Mouse (Mus musculus) neural tube, embryonic 11.5 days (tissue): ENCODE measurements around the gene Msmo1. TPM values are rescaled to one million over a fixed set of nuclear protein-coding genes. Genes with fewer than 3 reads are reported as not detected.

Source experiments
- ATAC-seq: fragments of 200-750 bp; cut with Nextera tagmentation; 2 replicates; pipeline ENCODE4 v1.8.0; 2017; ENCODE audit warnings: moderate number of reproducible peaks, mild to moderate bottlenecking, moderate TSS enrichment, moderate library complexity; ENCODE audit not compliant: insufficient read depth, low FRiP score, low TSS enrichment
- DNase-seq: peaks from one replicate; pipeline ENCODE4 v3.0.0-alpha.2; 2015; ENCODE audit warnings: low spot score
- H3K27ac ChIP-seq: fragments of 300-500 bp; sonication (generic); 2 replicates; pipeline ENCODE4 v1.5.1; 2014; ENCODE audit warnings: low read depth, mild to moderate bottlenecking, low read length
- H3K27me3 ChIP-seq: fragments of 300-500 bp; sonication (generic); 2 replicates; pipeline ENCODE4 v1.6.1; 2014; ENCODE audit warnings: mild to moderate bottlenecking, low read length, mixed read lengths; ENCODE audit not compliant: control insufficient read depth, insufficient read depth
- H3K36me3 ChIP-seq: fragments of 300-500 bp; sonication (generic); 2 replicates; pipeline ENCODE4 v1.6.1; 2014; ENCODE audit warnings: mild to moderate bottlenecking, low read length, moderate library complexity, mixed read lengths; ENCODE audit not compliant: control insufficient read depth, insufficient read depth
- H3K4me1 ChIP-seq: fragments of 300-500 bp; sonication (generic); 2 replicates; pipeline ENCODE4 v1.6.1; 2014; ENCODE audit warnings: low read length, mixed read lengths; ENCODE audit not compliant: control insufficient read depth, insufficient read depth
- H3K4me2 ChIP-seq: fragments of 300-500 bp; sonication (generic); 2 replicates; pipeline ENCODE4 v1.6.1; 2014; ENCODE audit warnings: low read depth, mild to moderate bottlenecking, moderate library complexity
- H3K4me3 ChIP-seq: fragments of 300-500 bp; sonication (generic); 2 replicates; pipeline ENCODE4 v1.5.1; 2014; ENCODE audit warnings: low read depth, low read length
- H3K9ac ChIP-seq: fragments of 300-500 bp; sonication (generic); 2 replicates; pipeline ENCODE4 v1.6.1; 2014; ENCODE audit warnings: mild to moderate bottlenecking, low read length
- H3K9me3 ChIP-seq: fragments of 300-500 bp; sonication (generic); 2 replicates; pipeline ENCODE4 v1.6.1; 2016; ENCODE audit warnings: low read length; ENCODE audit not compliant: control insufficient read depth
- WGBS: fragments of 180-500 bp; shearing (Covaris S2); extraction: QIAGEN DNeasy Blood & Tissue Kit; methylation state at CpG from one replicate; pipeline ENCODE4 v1.1.7; 2014; 5-methylcytosine and 5-hydroxymethylcytosine counted together
- polyA plus RNA-seq: library from polyadenylated mRNA; unstranded; fragments of >200 nt; fragmentation: Nextera tagmentation; extraction: Ambion mirVana; gene quantifications from 2 replicates; pipeline ENCODE4 v1.2.1, GENCODE M21; 2014

Gene Msmo1
- polyA plus RNA-seq, 1 experiment from 2014 or later = 195 TPM

DNA sequence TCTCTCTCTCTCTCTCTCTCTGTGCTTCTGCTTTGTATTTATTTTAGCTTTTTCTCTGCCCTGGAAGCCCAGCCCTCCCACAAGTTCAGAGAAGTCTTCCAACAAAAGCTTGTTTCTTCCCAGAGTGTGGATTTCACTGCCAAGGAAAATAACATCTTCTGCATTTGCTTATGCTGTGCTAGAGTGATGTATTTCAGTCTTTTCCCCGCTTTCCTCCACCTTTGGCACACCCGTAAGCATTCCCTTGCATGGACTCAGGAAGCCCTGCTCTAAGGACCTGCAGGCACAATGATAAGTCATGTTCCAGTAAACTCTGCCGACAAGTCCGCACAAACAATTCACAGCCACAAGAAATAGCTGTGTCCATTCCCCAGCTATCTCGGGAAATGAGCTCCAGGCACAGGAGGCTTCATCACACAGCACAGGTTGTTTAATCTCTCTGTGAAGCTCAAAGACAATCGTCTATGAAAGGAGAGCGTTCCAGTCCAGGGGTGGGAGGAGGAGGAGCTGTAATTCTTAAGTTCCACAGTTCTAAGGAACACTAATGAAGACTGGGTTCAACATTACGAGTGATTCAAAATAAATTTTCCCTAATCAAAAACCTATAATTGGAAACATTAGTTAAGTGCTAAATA lies 58.5 kb downstream of the Msmo1 start:
- WGBS = 82% methylated on average over 8 of the region's 8 CpGs
- Histone ChIP-seq H3K36me3 (no peaks in the 10 kb centered on the region), H3K27ac (no peak overlapping the region), H3K9ac (no peak overlapping the region), H3K4me3 (no peak overlapping the region), H3K4me2 (no peak overlapping the region), H3K27me3 (no peaks in the 10 kb centered on the region), H3K4me1 (no peaks in the 10 kb centered on the region), H3K9me3 (no peaks in the 10 kb centered on the region)
- DNase-seq (no peak), ATAC-seq (no peak)

DNA sequence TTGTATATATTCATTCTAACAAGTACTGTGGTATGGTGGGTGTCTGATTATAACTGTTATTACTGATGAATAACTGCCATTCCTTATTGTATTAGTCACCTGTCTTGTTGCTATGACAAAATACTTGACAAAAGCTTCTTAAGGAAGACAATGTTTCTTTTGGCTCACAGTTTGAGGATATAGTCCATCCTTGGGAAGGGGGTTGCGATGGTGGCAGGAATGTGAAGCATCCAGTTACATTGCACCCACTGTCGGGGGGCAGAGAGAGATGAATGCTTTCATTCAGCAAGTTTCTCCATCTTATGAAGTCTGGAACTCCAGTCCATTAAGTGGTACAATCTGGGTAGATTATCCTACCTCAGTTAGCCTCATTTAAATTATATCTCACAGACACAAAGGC lies 60.7 kb downstream of the Msmo1 start:
- H3K9me3 ChIP-seq = no peaks in the 10 kb centered on the region
- no peaks in the 10 kb centered on the region for H3K4me1 ChIP-seq
- no peak overlapping the region for H3K9ac ChIP-seq
- WGBS = 68% methylated on average over 2 of the region's 2 CpGs
- H3K36me3 ChIP-seq = no peaks in the 10 kb centered on the region
- H3K27ac ChIP-seq = no peak overlapping the region
- H3K4me3 ChIP-seq = no peak overlapping the region
- no peak for ATAC-seq
- H3K27me3 ChIP-seq = no peaks in the 10 kb centered on the region
- H3K4me2 ChIP-seq = no peak overlapping the region
- no peak for DNase-seq

DNA sequence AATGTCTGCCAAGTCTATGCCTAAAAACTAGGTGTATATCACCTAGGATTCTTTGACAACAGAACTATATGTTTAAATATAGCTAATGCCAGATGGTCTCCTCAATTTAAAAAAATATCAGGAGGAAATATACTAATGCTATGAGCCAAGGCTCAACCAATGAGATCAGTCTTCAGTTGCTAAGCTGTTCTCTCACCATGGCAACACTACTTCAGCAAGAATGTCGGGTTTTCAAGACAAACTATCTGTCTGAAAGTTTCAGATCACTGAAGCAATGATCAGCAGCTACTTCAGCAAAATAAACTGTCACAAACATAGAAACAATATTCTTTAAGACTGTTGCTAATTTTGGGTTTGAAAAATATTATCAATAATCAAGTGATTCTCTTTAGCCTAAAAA lies 61.7 kb downstream of the Msmo1 start:
- ATAC-seq (no peak), DNase-seq (no peak)
- no peaks in the 10 kb centered on the region for H3K27me3 ChIP-seq
- no peaks in the 10 kb centered on the region for H3K4me1 ChIP-seq
- no peak overlapping the region for H3K4me2 ChIP-seq
- H3K27ac ChIP-seq = no peak overlapping the region
- no peak overlapping the region for H3K4me3 ChIP-seq
- no peaks in the 10 kb centered on the region for H3K36me3 ChIP-seq
- H3K9ac ChIP-seq = no peak overlapping the region
- no peaks in the 10 kb centered on the region for H3K9me3 ChIP-seq
- WGBS = 33% methylated on average over 1 of the region's 1 CpGs

Other genes starting within 250 kb of the Msmo1 start
- gene Cpe, start 40.7 kb downstream of the Msmo1 start, polyA plus RNA-seq = 249 and 271 TPM in 2 replicates
- 20.0 and 20.2 TPM in 2 replicates for gene Klhl2, start 116.2 kb upstream of the Msmo1 start, polyA plus RNA-seq
- gene Tmem192, start 213.4 kb upstream of the Msmo1 start, polyA plus RNA-seq = 19.4 and 21.8 TPM in 2 replicates